Mouse (Mus musculus): ENCODE data around the gene Mvb12b.

Gene Mvb12b

DNA sequence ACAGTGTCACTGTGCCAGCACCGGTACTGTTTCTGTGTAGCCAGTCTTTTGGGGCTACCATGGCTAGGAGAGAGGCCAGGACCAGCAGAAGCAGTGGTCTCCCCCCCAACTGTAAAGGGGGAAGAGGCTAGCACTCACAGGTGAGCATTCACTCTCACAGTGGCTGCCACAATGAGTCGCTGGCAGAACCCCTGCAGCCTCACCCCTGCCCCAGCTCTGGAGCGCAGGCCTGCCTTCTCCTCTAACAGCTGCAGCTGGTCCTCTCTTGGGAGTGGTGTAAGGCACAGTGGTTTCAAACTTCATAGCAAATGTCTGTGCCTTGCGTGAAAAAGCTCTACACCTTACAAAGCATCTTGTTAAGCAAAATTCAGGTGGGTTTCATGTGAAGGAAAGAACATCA, 70.7 kb downstream of the Mvb12b start:
- peak; percentile 7 for DNase-seq (ENCODE audit: low read depth, low spot score)

DNA sequence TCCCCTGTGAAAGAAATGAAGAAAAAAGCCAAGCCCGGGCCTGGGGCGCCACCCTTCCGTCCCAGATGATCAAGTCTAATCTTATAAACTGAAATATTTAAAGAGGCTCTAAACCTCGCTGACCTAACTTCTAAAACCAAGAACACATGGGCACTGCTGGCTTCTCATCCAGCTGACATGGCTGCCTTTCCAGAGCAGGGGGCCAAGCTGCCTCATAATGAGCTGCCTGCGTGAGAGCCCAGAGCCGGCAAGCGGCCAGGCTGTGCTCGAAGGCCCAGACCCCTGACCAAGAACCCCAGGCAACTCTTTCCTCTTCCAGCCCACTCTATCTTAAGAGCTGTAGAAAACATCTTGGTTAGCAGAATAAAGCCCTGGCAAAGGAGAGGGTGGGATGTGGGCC, 73.2 kb downstream of the Mvb12b start:
- no peak for DNase-seq (ENCODE audit: low read depth, low spot score)

DNA sequence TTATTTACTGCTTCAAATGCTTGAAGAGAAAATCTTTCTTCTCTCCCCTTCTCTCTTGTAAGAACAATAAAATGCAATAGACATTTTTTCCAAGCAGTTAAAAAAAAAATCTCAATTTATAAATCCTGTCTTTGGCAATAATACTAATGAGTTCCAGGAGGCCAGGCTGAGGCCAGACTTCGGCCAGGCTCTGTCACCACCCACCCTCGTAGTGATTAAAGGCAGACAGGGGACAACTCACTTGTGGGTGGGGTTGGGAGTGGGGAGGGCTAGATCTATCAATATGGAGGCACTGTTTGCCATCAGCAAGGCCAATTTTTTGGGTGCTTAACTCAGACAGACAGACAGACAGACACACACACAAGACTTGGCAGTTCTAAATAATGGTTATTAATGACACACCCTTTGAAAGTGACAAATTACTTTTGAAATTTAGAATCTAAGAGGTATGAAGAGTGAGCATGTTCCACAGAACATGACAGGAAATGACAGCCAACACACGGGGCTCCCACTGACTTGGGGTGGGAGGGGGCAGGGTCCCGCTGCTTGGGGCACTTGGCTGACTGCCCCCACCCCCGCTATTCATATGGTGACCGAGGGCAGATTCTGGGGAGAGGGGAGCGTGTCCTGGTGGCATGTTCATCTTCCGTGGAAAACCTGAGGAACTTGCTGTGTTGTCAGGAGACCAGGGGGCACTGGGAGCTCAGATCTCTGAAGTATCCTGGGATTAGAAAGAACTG, 74.1 kb downstream of the Mvb12b start:
- DNase-seq (ENCODE audit: low read depth, low spot score) = no peak

- DNase-seq (ENCODE audit: low read depth, low spot score) = no peak
Observed at GRCm38 (mm10) chr2:33812980-33813379, 74.8 kb downstream of the Mvb12b start.

GRCm38 (mm10) chr2:33811349-33811890, 76.3 kb downstream of the Mvb12b start:
- no peak for DNase-seq (ENCODE audit: low read depth, low spot score)

DNA sequence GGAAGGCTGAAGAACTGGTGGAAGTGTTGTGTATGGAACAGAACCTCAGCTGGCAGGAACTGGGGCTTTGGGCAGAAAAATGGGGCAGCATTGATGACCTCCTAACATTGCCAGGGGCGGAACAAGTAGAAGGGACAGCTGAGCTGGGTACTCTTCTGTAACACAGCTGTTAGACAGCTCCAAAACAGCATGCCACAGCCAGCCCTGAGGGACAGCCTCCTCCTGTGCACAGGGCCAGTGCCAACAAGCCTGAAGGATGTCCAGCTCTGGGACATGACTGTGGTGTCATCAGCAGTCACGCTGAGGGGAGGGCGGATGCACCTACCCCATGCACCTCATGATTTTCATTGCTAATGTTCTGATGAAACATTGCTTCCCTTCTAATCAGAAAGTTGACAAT, 78.7 kb downstream of the Mvb12b start:
- DNase-seq (ENCODE audit: low read depth, low spot score) = no peak

- DNase-seq (ENCODE audit: low read depth, low spot score) = no peak
Observed at GRCm38 (mm10) chr2:33808032-33808431, 79.7 kb downstream of the Mvb12b start.

- DNase-seq (ENCODE audit: low read depth, low spot score) = no peak
Observed at GRCm38 (mm10) chr2:33805640-33806039, 82.1 kb downstream of the Mvb12b start.

DNA sequence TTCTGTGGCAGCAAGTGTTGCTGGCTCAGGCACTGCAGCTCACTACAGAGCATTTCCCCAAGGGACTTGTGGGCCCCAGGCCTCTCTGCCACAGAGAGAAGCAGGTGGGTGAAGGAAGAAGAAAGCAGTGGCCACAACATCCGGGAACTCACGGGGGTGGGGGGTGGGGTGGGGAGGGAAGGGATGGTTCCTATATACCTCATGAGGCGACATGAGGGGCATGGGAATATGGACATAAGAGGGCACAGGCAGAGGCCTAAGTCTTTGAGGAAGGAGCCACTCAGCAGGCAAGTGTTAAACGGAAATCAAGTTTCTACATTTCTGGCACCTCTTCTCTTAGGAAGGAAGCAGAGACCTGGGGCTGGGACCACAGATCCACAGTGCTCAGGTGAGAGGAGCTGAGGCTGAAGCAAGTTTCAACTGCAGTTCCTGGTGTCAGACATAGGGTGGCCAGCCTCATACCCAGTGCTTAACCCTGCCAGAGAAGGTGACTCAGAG, 84.0 kb downstream of the Mvb12b start:
- DNase-seq (ENCODE audit: low read depth, low spot score) = peak; percentile 73

DNA sequence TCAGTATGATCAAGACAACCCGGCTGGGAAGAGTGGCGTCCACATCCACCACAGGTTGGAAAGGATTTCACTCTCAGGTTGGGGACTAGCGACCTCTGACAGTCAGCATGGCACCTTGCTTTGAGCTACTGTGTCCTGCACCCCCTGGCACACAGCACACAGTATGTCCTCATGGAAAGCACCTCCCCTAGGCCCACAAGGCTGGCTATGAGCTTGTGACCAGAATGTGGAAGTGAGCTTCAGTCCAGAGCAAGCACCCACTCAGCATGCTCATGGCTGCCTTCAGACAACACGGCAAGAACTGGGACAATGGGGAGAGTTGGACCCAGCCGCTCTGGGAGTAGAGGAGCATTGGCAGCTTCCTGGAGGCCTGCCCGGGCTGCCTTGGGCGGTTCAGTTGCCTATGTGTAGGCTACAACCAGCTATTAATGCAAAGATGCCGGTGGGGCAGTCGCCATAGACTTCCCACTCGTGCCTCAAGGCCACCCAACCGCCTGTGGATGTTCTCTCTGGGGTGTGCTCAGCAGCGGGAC, 84.6 kb downstream of the Mvb12b start:
- DNase-seq (ENCODE audit: low read depth, low spot score) = no peak

DNA sequence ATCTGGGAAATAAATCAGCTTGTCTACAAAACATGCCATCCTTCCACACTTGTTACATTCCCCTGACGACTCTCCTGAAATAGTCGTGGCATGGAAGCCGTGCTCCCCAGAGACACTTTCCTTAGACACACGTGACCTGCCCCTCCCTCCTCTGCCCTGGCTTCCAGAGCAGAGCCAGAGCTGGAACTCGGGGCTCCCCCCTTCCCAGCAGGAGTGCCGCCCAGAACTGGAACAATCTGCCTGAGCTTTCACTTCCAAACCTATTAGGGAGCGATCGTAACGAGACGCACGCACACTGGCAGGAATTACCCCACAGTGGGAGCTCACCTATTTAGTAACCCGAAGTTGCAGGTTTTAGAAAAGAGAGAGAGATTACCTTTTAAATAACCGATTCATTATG, 86.0 kb downstream of the Mvb12b start:
- DNase-seq (ENCODE audit: low read depth, low spot score) = no peak

DNA sequence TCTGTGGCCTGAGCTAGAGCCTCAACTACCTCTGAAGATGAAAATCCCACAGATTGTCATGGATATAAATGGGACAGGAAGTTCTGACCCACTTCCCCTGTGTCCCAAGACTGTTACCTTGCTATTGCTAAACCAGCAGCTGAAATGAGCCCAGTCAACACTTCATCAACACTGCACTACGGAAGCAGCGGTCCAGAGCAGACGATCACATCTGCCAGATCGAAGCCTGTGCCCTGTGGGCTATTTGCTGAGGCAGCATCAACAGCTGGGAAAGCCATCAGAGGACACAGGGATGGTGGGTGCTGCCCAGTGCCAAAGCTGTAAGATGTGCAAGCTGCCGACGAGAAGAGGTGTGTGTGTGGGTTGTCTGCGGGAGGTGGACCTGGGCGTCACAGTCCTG, 86.4 kb downstream of the Mvb12b start:
- no peak for DNase-seq (ENCODE audit: low read depth, low spot score)

- no peak for DNase-seq (ENCODE audit: low read depth, low spot score)
Observed at GRCm38 (mm10) chr2:33800221-33800620, 87.5 kb downstream of the Mvb12b start.

GRCm38 (mm10) chr2:33795716-33796472, 91.9 kb downstream of the Mvb12b start:
- no peak for DNase-seq (ENCODE audit: low read depth, low spot score)

- DNase-seq (ENCODE audit: low read depth, low spot score) = no peak
Observed at GRCm38 (mm10) chr2:33795001-33795580, 92.7 kb downstream of the Mvb12b start.

DNA sequence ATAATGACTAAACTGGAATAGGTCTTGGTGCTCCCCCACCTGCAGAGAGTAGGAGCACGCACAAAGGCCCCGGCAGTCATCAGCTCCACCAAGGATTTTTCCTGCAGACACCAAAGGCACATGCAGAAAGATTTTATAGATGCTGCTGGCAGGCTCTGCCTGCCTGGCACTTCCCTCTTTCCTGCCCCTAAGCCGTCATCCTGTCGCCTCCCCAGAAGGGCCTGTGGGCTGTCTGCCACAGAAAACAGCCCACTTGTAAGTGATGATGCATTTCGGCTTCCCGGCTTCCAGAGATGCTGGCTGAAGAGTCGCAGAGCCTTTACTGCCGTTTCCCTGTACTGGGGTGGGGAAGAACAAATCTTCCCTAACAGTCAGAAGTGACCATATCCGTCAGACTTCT, 93.3 kb downstream of the Mvb12b start:
- no peak for DNase-seq (ENCODE audit: low read depth, low spot score)

DNA sequence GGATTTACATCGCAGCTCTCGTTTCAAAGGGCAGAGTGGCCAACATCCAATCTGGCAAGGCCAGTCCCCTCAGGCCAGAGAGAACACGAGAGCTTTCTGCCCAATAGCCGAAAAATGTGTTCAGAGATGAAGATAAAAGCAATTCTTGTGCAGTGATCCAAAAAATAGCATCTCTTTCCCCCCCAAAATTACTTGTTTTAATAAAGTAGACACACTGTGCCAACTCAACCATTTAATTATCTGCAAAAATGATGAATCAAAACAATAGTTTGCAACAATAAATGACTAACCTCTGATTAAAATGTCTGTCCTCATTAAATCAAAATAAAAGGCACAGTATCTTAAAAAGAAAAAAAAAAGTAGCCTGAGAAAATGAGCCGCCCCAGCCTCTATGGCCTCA, 97.4 kb downstream of the Mvb12b start:
- DNase-seq (ENCODE audit: low read depth, low spot score) = no peak

- no peak for DNase-seq (ENCODE audit: low read depth, low spot score)
Observed at GRCm38 (mm10) chr2:33789732-33790131, 98.0 kb downstream of the Mvb12b start.

DNA sequence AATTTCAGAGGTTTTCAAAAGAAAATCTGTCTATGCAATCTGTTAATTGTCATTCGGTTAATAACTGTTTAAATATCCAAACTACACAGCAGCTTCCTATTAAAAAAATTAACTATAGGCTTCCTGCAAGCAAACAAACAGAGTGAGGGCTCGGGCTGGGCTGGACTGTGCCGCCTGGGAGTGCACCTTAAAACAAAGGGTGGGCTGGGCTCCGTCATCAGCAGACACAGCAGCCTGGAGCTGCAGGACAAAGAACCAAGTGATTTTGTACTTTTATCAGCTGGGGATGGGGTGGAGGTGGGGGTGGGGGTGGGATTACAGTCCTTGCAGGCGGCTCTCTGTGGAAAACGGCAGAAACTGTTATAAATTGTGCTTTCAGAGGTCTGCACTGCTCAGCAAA, 98.5 kb downstream of the Mvb12b start:
- no peak for DNase-seq (ENCODE audit: low read depth, low spot score)

GRCm38 (mm10) chr2:33788851-33789250, 98.9 kb downstream of the Mvb12b start:
- DNase-seq (ENCODE audit: low read depth, low spot score) = no peak

GRCm38 (mm10) chr2:33788131-33788530, 99.6 kb downstream of the Mvb12b start:
- DNase-seq (ENCODE audit: low read depth, low spot score) = peak; percentile 64

DNA sequence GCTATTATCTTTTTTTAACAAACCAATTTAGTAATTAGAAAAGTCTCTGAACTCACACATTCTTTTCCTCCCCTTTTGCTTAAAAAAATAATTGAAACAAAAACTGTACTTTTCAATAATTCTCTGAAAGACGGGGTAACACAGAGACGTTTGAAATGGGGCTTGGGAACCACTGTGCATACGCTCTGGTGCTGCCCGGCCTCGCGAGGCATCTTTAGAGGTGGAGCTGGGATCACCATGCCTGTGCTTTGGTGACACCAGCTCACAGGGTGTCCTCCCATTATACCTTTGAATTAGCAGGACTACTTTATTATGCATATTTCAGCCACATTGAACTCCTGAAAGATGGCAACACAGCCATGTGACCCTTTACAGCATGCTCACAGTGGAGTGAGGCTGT, 101.7 kb downstream of the Mvb12b start:
- no peak for DNase-seq (ENCODE audit: low read depth, low spot score)

Data from A20 (cell line).